Mouse (Mus musculus) embryonic facial prominence, embryonic 11.5 days (tissue): ENCODE results near the gene Kat2b. TPM values are rescaled to one million over a fixed set of nuclear protein-coding genes. Genes with fewer than 3 reads are reported as not detected.
A peak's percentile ranks its signal among the peaks of the same experiment; 100 is the strongest.
"Not testable (repeated sequence)": the region's sequence is repeated elsewhere in the genome, so short reads cannot be mapped to it uniquely, and the experiment has no call there.

ENCODE experiments used
- ATAC-seq: fragments of 200-750 bp; cut with Nextera tagmentation; replicated peaks from 2 replicates; pipeline ENCODE4 v1.8.0; 2017; ENCODE audit warnings: low read depth; ENCODE audit not compliant: insufficient number of reproducible peaks, low FRiP score, low TSS enrichment
- DNase-seq: peaks from one replicate; pipeline ENCODE4 v3.0.0-alpha.2; 2015; ENCODE audit warnings: low spot score
- H3K27ac ChIP-seq: fragments of 300-500 bp; sonication (generic); replicated peaks from 2 replicates; pipeline ENCODE4 v1.5.1; 2014; ENCODE audit warnings: mild to moderate bottlenecking, low read depth, low read length, control low read depth
- H3K27me3 ChIP-seq: fragments of 300-500 bp; sonication (generic); 2 replicates; pipeline ENCODE4 v1.6.1; 2014; ENCODE audit warnings: mild to moderate bottlenecking, low read length, moderate library complexity, mixed read lengths; ENCODE audit not compliant: control insufficient read depth, insufficient read depth
- H3K36me3 ChIP-seq: fragments of 300-500 bp; sonication (generic); replicated peaks from 2 replicates; pipeline ENCODE4 v1.6.1; 2014; ENCODE audit warnings: low read depth, mild to moderate bottlenecking, low read length, moderate library complexity, mixed read lengths; ENCODE audit not compliant: control insufficient read depth, insufficient read depth
- H3K4me1 ChIP-seq: fragments of 300-500 bp; sonication (generic); 2 replicates; pipeline ENCODE4 v1.6.1; 2014; ENCODE audit warnings: low read length, mixed read lengths; ENCODE audit not compliant: control insufficient read depth, insufficient read depth
- H3K4me2 ChIP-seq: fragments of 300-500 bp; sonication (generic); 2 replicates; pipeline ENCODE4 v1.6.1; 2014; ENCODE audit warnings: low read depth, mild to moderate bottlenecking, control low read depth, low read length, moderate library complexity
- H3K4me3 ChIP-seq: fragments of 300-500 bp; sonication (generic); 2 replicates; pipeline ENCODE4 v1.5.1; 2014; ENCODE audit warnings: low read depth, low read length, control low read depth
- H3K9ac ChIP-seq: fragments of 300-500 bp; sonication (generic); replicated peaks from 2 replicates; pipeline ENCODE4 v1.6.1; 2014; ENCODE audit warnings: mild to moderate bottlenecking, control low read depth, low read length
- H3K9me3 ChIP-seq: fragments of 300-500 bp; sonication (generic); replicated peaks from 2 replicates; pipeline ENCODE4 v1.6.1; 2016; ENCODE audit warnings: mild to moderate bottlenecking, low read length, inconsistent platforms, mixed read lengths; ENCODE audit not compliant: control insufficient read depth
- WGBS: fragments of 180-500 bp; shearing (Covaris S2); extraction: QIAGEN DNeasy Blood & Tissue Kit; methylation state at CpG from one replicate; pipeline ENCODE4 v1.1.7; 2014; 5-methylcytosine and 5-hydroxymethylcytosine counted together
- polyA plus RNA-seq: library from polyadenylated mRNA; unstranded; fragments of >200 nt; fragmentation: Nextera tagmentation; extraction: Ambion mirVana; gene quantifications from 2 replicates; pipeline ENCODE4 v1.2.1, GENCODE M21; 2014

Gene Kat2b
- polyA plus RNA-seq, 1 experiment from 2014 or later = 3.9 TPM

GRCm38 (mm10) chr17:53643360-53643759 is 76.7 kb downstream of the Kat2b start:
- no peaks in the 10 kb centered on the region; the same call in 1 of the 2 replicates for H3K36me3 ChIP-seq
- no peak overlapping the region for H3K9ac ChIP-seq
- H3K4me3 ChIP-seq = no peak overlapping the region
- WGBS = 79% methylated on average over 4 of the region's 4 CpGs
- no peak overlapping the region for H3K4me2 ChIP-seq
- no peak overlapping the region for H3K27ac ChIP-seq
- no peaks in the 10 kb centered on the region for H3K4me1 ChIP-seq
- ATAC-seq = no peak
- no peak for DNase-seq
- H3K9me3 ChIP-seq = no peaks in the 10 kb centered on the region
- no peaks in the 10 kb centered on the region for H3K27me3 ChIP-seq

- no peak overlapping the region for H3K27ac ChIP-seq
- 76% methylated on average over 2 of the region's 2 CpGs for WGBS
- DNase-seq = no peak
- no peak overlapping the region for H3K4me2 ChIP-seq
- no peak overlapping the region for H3K9ac ChIP-seq
- H3K4me1 ChIP-seq = no peaks in the 10 kb centered on the region
- H3K27me3 ChIP-seq = no peaks in the 10 kb centered on the region
- H3K36me3 ChIP-seq = no peaks in the 10 kb centered on the region
- H3K9me3 ChIP-seq = no peaks in the 10 kb centered on the region
- no peak for ATAC-seq
- no peak overlapping the region for H3K4me3 ChIP-seq
Measured at GRCm38 (mm10) chr17:53650251-53650661, 83.6 kb downstream of the Kat2b start.

- no peaks in the 10 kb centered on the region for H3K36me3 ChIP-seq
- H3K4me3 ChIP-seq = no peak overlapping the region
- H3K27ac ChIP-seq = no peak overlapping the region
- ATAC-seq = no peak
- H3K9me3 ChIP-seq = no peaks in the 10 kb centered on the region
- no peaks in the 10 kb centered on the region for H3K27me3 ChIP-seq
- no peaks in the 10 kb centered on the region for H3K4me1 ChIP-seq
- no peak overlapping the region for H3K4me2 ChIP-seq
- WGBS = 82% methylated on average over 4 of the region's 4 CpGs
- H3K9ac ChIP-seq = no peak overlapping the region
- DNase-seq = no peak
Measured at GRCm38 (mm10) chr17:53654596-53654995, 87.9 kb downstream of the Kat2b start.

- H3K4me2 ChIP-seq = no peak overlapping the region
- H3K9ac ChIP-seq = no peak overlapping the region
- H3K36me3 ChIP-seq = no peaks in the 10 kb centered on the region
- H3K9me3 ChIP-seq = no peaks in the 10 kb centered on the region
- no peak overlapping the region for H3K27ac ChIP-seq
- no peaks in the 10 kb centered on the region for H3K27me3 ChIP-seq
- H3K4me3 ChIP-seq = no peak overlapping the region
- DNase-seq (no peak), ATAC-seq (no peak)
- no peaks in the 10 kb centered on the region for H3K4me1 ChIP-seq
- 92% methylated on average over 6 of the region's 6 CpGs for WGBS
Measured at GRCm38 (mm10) chr17:53655081-53655480, 88.4 kb downstream of the Kat2b start.

- H3K9ac ChIP-seq = no peak overlapping the region
- ATAC-seq (no peak), DNase-seq (no peak)
- no peak overlapping the region for H3K4me3 ChIP-seq
- H3K36me3 ChIP-seq = no peaks in the 10 kb centered on the region
- no peak overlapping the region for H3K27ac ChIP-seq
- no peak overlapping the region for H3K4me2 ChIP-seq
- no peaks in the 10 kb centered on the region for H3K9me3 ChIP-seq
- 88% methylated on average over 2 of the region's 2 CpGs for WGBS
- no peaks in the 10 kb centered on the region for H3K4me1 ChIP-seq
- no peaks in the 10 kb centered on the region for H3K27me3 ChIP-seq
Measured at GRCm38 (mm10) chr17:53655959-53656358, 89.3 kb downstream of the Kat2b start.

- Histone ChIP-seq H3K9ac (no peak overlapping the region), H3K27me3 (no peaks in the 10 kb centered on the region), H3K4me2 (no peak overlapping the region), H3K36me3 (no peaks in the 10 kb centered on the region), H3K4me1 (no peaks in the 10 kb centered on the region), H3K4me3 (no peak overlapping the region), H3K27ac (no peak overlapping the region), H3K9me3 (no peaks in the 10 kb centered on the region)
- no peak for ATAC-seq
- WGBS = 66% methylated on average over 6 of the region's 6 CpGs
- DNase-seq = no peak
Measured at GRCm38 (mm10) chr17:53656369-53656860, 89.8 kb downstream of the Kat2b start.

- ATAC-seq, H3K27ac ChIP-seq, H3K9me3 ChIP-seq, H3K4me3 ChIP-seq, H3K9ac ChIP-seq, H3K4me1 ChIP-seq, H3K36me3 ChIP-seq, H3K27me3 ChIP-seq, H3K4me2 ChIP-seq: not testable (repeated sequence)
- WGBS = 83% methylated on average over 2 of the region's 2 CpGs
- peak; percentile 12 for DNase-seq
Measured at GRCm38 (mm10) chr17:53657391-53657790, 90.7 kb downstream of the Kat2b start.

GRCm38 (mm10) chr17:53658668-53659067 is 92.0 kb downstream of the Kat2b start:
- no peak overlapping the region for H3K9ac ChIP-seq
- no peaks in the 10 kb centered on the region for H3K4me1 ChIP-seq
- no peak for ATAC-seq
- no peak overlapping the region for H3K27ac ChIP-seq
- no peaks in the 10 kb centered on the region for H3K27me3 ChIP-seq
- no peak overlapping the region for H3K4me2 ChIP-seq
- 89% methylated on average over 2 of the region's 2 CpGs for WGBS
- DNase-seq = no peak
- no peaks in the 10 kb centered on the region for H3K9me3 ChIP-seq
- no peak overlapping the region for H3K4me3 ChIP-seq
- H3K36me3 ChIP-seq = no peaks in the 10 kb centered on the region
